Comparison of ENCODE assay signal across 12 mouse cellular contexts in genomic region chr2:84229777-84230176, GRCm38 (mm10).
DNase-seq lines count a peak whose midpoint lies in the region; ATAC-seq and TF ChIP-seq lines count a peak whose summit lies in the region.
"Had no signal": no experiment of that assay in that cellular context is flagged by ENCODE, and none has a peak within 500 bp of the region (broad histone marks: within the 10 kb centered on the region; RNA-seq: fewer than 3 reads in every experiment).

No protein-coding gene starts in this region.

- no peaks in the 10 kb centered on the region for H3K4me1 ChIP-seq in embryonic facial prominence, embryonic 14.5 days (ENCODE audit: control insufficient read depth, insufficient read depth, low read length)
- no peaks in the 10 kb centered on the region for H3K4me1 ChIP-seq in embryonic facial prominence, embryonic 10.5 days
- H3K4me1 ChIP-seq in kidney, adult 2 months (ENCODE audit: control insufficient read depth, insufficient read depth, low read length), result no peaks in the 10 kb centered on the region
- H3K4me1 ChIP-seq in lung, embryonic 14.5 days (ENCODE audit: insufficient read depth), result no peaks in the 10 kb centered on the region

- 78% methylated on average over 3 of the region's 3 CpGs for WGBS in embryonic facial prominence, embryonic 14.5 days
- WGBS in embryonic facial prominence, embryonic 10.5 days, result 83% methylated on average over 3 of the region's 3 CpGs
- WGBS in kidney, adult 2 months, result 52% methylated on average over 3 of the region's 3 CpGs
- 77% methylated on average over 3 of the region's 3 CpGs for WGBS in lung, embryonic 14.5 days

- H3K4me3 ChIP-seq in embryonic facial prominence, embryonic 14.5 days (ENCODE audit: low read depth, low read length), result no peak overlapping the region
- no peak overlapping the region for H3K4me3 ChIP-seq in embryonic facial prominence, embryonic 10.5 days
- no peak overlapping the region for H3K4me3 ChIP-seq in kidney, adult 2 months (ENCODE audit: insufficient read depth, low read depth, low read length)
- H3K4me3 ChIP-seq in lung, embryonic 14.5 days (ENCODE audit: low read depth, low read length), result no peak overlapping the region

- no peaks in the 10 kb centered on the region for H3K9me3 ChIP-seq in embryonic facial prominence, embryonic 14.5 days (ENCODE audit: control insufficient read depth, low read length)
- no peaks in the 10 kb centered on the region for H3K9me3 ChIP-seq in embryonic facial prominence, embryonic 10.5 days
- H3K9me3 ChIP-seq in lung, embryonic 14.5 days (ENCODE audit: low read depth, low read length), result no peaks in the 10 kb centered on the region
- H3K9me3 ChIP-seq: G1E had no signal

- no peak overlapping the region for H3K9ac ChIP-seq in embryonic facial prominence, embryonic 14.5 days (ENCODE audit: low read depth, low read length)
- no peak overlapping the region for H3K9ac ChIP-seq in lung, embryonic 14.5 days
- H3K9ac ChIP-seq: liver, embryonic 14.5 days had no signal

- H3K27ac ChIP-seq in embryonic facial prominence, embryonic 14.5 days (replicated peaks; ENCODE audit: low read depth, low read length), result peak overlapping the region; percentile 39; the same call in 1 of the 2 replicates
- H3K27ac ChIP-seq in embryonic facial prominence, embryonic 10.5 days (replicated peaks), result no peak overlapping the region
- H3K27ac ChIP-seq in kidney, adult 2 months (ENCODE audit: insufficient read depth, low read depth, low read length), result peak overlapping the region; percentile 28
- H3K27ac ChIP-seq in lung, embryonic 14.5 days (ENCODE audit: low read depth), result no peak overlapping the region
- H3K27ac ChIP-seq: liver, embryonic 14.5 days had no signal

- DNase-seq in embryonic facial prominence, embryonic 14.5 days (ENCODE audit: low spot score), result no peak
- no peak for DNase-seq in embryonic facial prominence, embryonic 10.5 days (ENCODE audit: low spot score)
- DNase-seq in ZHBTc4 (ENCODE audit: low read depth, low spot score), result peak; percentile 23
- peak; percentile 63 for DNase-seq in kidney, adult 2 months
- peak; percentile 17 for DNase-seq in lung, embryonic 14.5 days
- no peak for DNase-seq in cerebellum, postnatal 10 days
- DNase-seq in cerebellum, adult 9-10 months, result no peak
- no peak for DNase-seq in spleen, adult 18-20 months
- DNase-seq: cerebellum, postnatal 36 days had no signal

- ATAC-seq in embryonic facial prominence, embryonic 14.5 days (ENCODE audit: low read depth), result no peak
- no peak for ATAC-seq in lung, embryonic 14.5 days (ENCODE audit: insufficient read depth)
- ATAC-seq: intestine, embryonic 16.5 days had no signal

- no peak for TF ChIP-seq CTCF in kidney, adult 2 months (conservative IDR thresholded peaks at IDR 0.05; ENCODE audit: insufficient read depth, insufficient read length, low read depth, low read length)
- no peak for TF ChIP-seq CTCF in lung, embryonic 14.5 days (IDR thresholded peaks at IDR 0.05; ENCODE audit: low read depth)

- H3K4me2 ChIP-seq in embryonic facial prominence, embryonic 14.5 days (ENCODE audit: low read depth, low read length), result no peak overlapping the region
- H3K4me2 ChIP-seq in lung, embryonic 14.5 days, result no peak overlapping the region

- no peaks in the 10 kb centered on the region for H3K36me3 ChIP-seq in embryonic facial prominence, embryonic 14.5 days (ENCODE audit: control insufficient read depth, insufficient read depth, low read length)
- H3K36me3 ChIP-seq in embryonic facial prominence, embryonic 10.5 days (replicated peaks), result no peaks in the 10 kb centered on the region
- no peaks in the 10 kb centered on the region for H3K36me3 ChIP-seq in kidney, adult 2 months (ENCODE audit: control insufficient read depth, insufficient read depth, low read length)
- H3K36me3 ChIP-seq in lung, embryonic 14.5 days (ENCODE audit: insufficient read depth), result no peaks in the 10 kb centered on the region
- H3K36me3 ChIP-seq: G1E had no signal

- H3K27me3 ChIP-seq in embryonic facial prominence, embryonic 14.5 days (replicated peaks; ENCODE audit: control insufficient read depth, insufficient read depth, low read length), result no peaks in the 10 kb centered on the region
- H3K27me3 ChIP-seq in embryonic facial prominence, embryonic 10.5 days (replicated peaks; ENCODE audit: low read depth, poor library complexity, severe bottlenecking), result no peaks in the 10 kb centered on the region
- no peaks in the 10 kb centered on the region for H3K27me3 ChIP-seq in kidney, adult 2 months (replicated peaks; ENCODE audit: control insufficient read depth, insufficient read depth, low read length)
- no peaks in the 10 kb centered on the region for H3K27me3 ChIP-seq in lung, embryonic 14.5 days (ENCODE audit: insufficient read depth, low read length)

- no peak for TF ChIP-seq POLR2A in kidney, adult 2 months (IDR thresholded peaks at IDR 0.05; ENCODE audit: low read depth, low read length)

Comparison
In these comparisons a context has a peak if more than half of its experiments do, and no peak if none do; other contexts are left out.
1. H3K27ac ChIP-seq: peak in embryonic facial prominence, embryonic 14.5 days (single experiment) and kidney, adult 2 months (single experiment); none in embryonic facial prominence, embryonic 10.5 days (single experiment) and lung, embryonic 14.5 days (single experiment).
2. DNase-seq: peak in ZHBTc4 (single experiment), kidney, adult 2 months (single experiment) and lung, embryonic 14.5 days (single experiment); none in embryonic facial prominence, embryonic 14.5 days (single experiment), embryonic facial prominence, embryonic 10.5 days (single experiment), cerebellum, postnatal 10 days (0 of 2), cerebellum, adult 9-10 months (single experiment) and spleen, adult 18-20 months (0 of 2).